In genomic region chr1:155201914-155202313, GRCm38 (mm10) we compare ENCODE assay signal across 11 mouse cellular contexts. TPM values are rescaled to one million over a fixed set of nuclear protein-coding genes. Genes with fewer than 3 reads are reported as not detected.
DNase-seq lines count a peak whose midpoint lies in the region; ATAC-seq and TF ChIP-seq lines count a peak whose summit lies in the region.
"Had no signal": no experiment of that assay in that cellular context is flagged by ENCODE, and none has a peak within 500 bp of the region (broad histone marks: within the 10 kb centered on the region; RNA-seq: fewer than 3 reads in every experiment).

No protein-coding gene starts in this region.

- WGBS in heart, embryonic 10.5 days, result 81% methylated on average over 17 of the region's 17 CpGs
- 58% methylated on average over 17 of the region's 17 CpGs for WGBS in intestine, postnatal 0 days

- H3K9ac ChIP-seq in intestine, postnatal 0 days (ENCODE audit: low read depth, low read length), result no peak overlapping the region; the same call in 1 of the 2 replicates

- peaks cover 56% of the 10 kb centered on the region for H3K36me3 ChIP-seq in heart, embryonic 10.5 days
- H3K36me3 ChIP-seq in intestine, postnatal 0 days (ENCODE audit: control insufficient read depth, insufficient read depth), result peaks cover 14% of the 10 kb centered on the region

- H3K4me2 ChIP-seq in intestine, postnatal 0 days (replicated peaks; ENCODE audit: low read depth), result no peak overlapping the region

- peak; percentile 67; the same call in 1 of the 2 replicates for ATAC-seq in intestine, postnatal 0 days
- no peak for ATAC-seq in monocyte, adult 5-6 weeks (replicated peaks; ENCODE audit: insufficient number of reproducible peaks, low FRiP score, low TSS enrichment, poor library complexity, severe bottlenecking)

- 0 out of 2 replicates have a peak overlapping the region, but pooled peaks have one; percentile 37 for H3K27ac ChIP-seq in heart, embryonic 10.5 days
- peak overlapping the region; percentile 28; the same call in 1 of the 2 replicates for H3K27ac ChIP-seq in intestine, postnatal 0 days (ENCODE audit: low read depth, low read length)

- TF ChIP-seq CTCF in intestine, postnatal 0 days (IDR thresholded peaks at IDR 0.05; ENCODE audit: low read depth), result no peak

- H3K4me1 ChIP-seq in heart, embryonic 10.5 days, result peaks cover 38% of the 10 kb centered on the region
- peaks cover 15% of the 10 kb centered on the region for H3K4me1 ChIP-seq in intestine, postnatal 0 days (replicated peaks; ENCODE audit: control insufficient read depth, insufficient read depth, low read length)

- H3K4me3 ChIP-seq in heart, embryonic 10.5 days, result no peak overlapping the region
- no peak overlapping the region for H3K4me3 ChIP-seq in intestine, postnatal 0 days (ENCODE audit: low read depth, low read length)

- DNase-seq in heart, embryonic 10.5 days (ENCODE audit: low spot score), result no peak
- DNase-seq in heart, adult 9 months (ENCODE audit: low spot score in 2 of 2), result no peak
- DNase-seq in ZHBTc4 (ENCODE audit: low read depth, low spot score), result peak; percentile 21
- peak; percentile 41 for DNase-seq in lung, postnatal 10 days
- DNase-seq in urinary bladder, postnatal 25 days (ENCODE audit: low spot score), result no peak
- no peak for DNase-seq in gastrocnemius, adult 8-10 months (ENCODE audit: low spot score in 2 of 2)
- DNase-seq: B cell, adult 2 months; cerebellum, adult 2 months had no signal

- H3K27me3 ChIP-seq in heart, embryonic 10.5 days (ENCODE audit: insufficient read depth, poor library complexity, severe bottlenecking), result no peaks in the 10 kb centered on the region
- H3K27me3 ChIP-seq in intestine, postnatal 0 days (replicated peaks; ENCODE audit: control insufficient read depth, insufficient read depth, low read length), result no peaks in the 10 kb centered on the region

- H3K9me3 ChIP-seq in heart, embryonic 10.5 days, result no peaks in the 10 kb centered on the region
- no peaks in the 10 kb centered on the region for H3K9me3 ChIP-seq in intestine, postnatal 0 days (ENCODE audit: control insufficient read depth)

RNA-seq across cellular contexts. Expression of gene BC034090, which starts 42.3 kb away (rescaled TPM):
- polyA plus RNA-seq in heart, embryonic 10.5 days (2016; fragmentation: Nextera tagmentation; extraction: Ambion mirVana), result 6.0 and 6.5 TPM in 2 replicates
- polyA plus RNA-seq in intestine, postnatal 0 days (2015; fragmentation: Nextera tagmentation; extraction: Ambion mirVana), result 1.0 and 1.3 TPM in 2 replicates
- 0.48 TPM in 1 of 3 replicates, not detected in the others for total RNA-seq in monocyte, adult 5-6 weeks (2017)
- 1 to 10 TPM in 2 of 4 experiments, under 1 TPM in 2; 0.32 to 1.5 (median 1.0) TPM for total RNA-seq in gastrocnemius, adult 8-10 months (2022)
- total RNA-seq: megakaryocyte-erythroid progenitor cell, adult 5-6 weeks had no signal

RNA-seq across cellular contexts. Expression of gene Stx6, which starts 43.4 kb away (rescaled TPM):
- 56.0 and 66.9 TPM in 2 replicates for polyA plus RNA-seq in heart, embryonic 10.5 days (2016; fragmentation: Nextera tagmentation; extraction: Ambion mirVana)
- polyA plus RNA-seq in intestine, postnatal 0 days (2015; fragmentation: Nextera tagmentation; extraction: Ambion mirVana), result 25.2 and 28.3 TPM in 2 replicates
- total RNA-seq in monocyte, adult 5-6 weeks (2017), result 54.9 to 89.5 TPM (median 66.6 TPM) in 3 replicates
- total RNA-seq in gastrocnemius, adult 8-10 months (2022), result 10 to 100 TPM; 12.1 to 14.6 (median 13.0) TPM

RNA-seq across cellular contexts. Expression of gene Mr1, which starts 55.3 kb away (rescaled TPM):
- polyA plus RNA-seq in heart, embryonic 10.5 days (2016; fragmentation: Nextera tagmentation; extraction: Ambion mirVana), result 1.3 and 1.6 TPM in 2 replicates
- polyA plus RNA-seq in intestine, postnatal 0 days (2015; fragmentation: Nextera tagmentation; extraction: Ambion mirVana), result 2.8 and 3.4 TPM in 2 replicates
- total RNA-seq in monocyte, adult 5-6 weeks (2017), result 8.6 to 21.8 TPM (median 18.3 TPM) in 3 replicates
- 10 to 100 TPM; 12.4 to 16.1 (median 13.3) TPM for total RNA-seq in gastrocnemius, adult 8-10 months (2022)

Comparison
In these comparisons a context has a peak if more than half of its experiments do, and no peak if none do; other contexts are left out.
1. DNase-seq: peak in ZHBTc4 (single experiment) and lung, postnatal 10 days (single experiment); none in heart, embryonic 10.5 days (single experiment), heart, adult 9 months (0 of 2), urinary bladder, postnatal 25 days (single experiment) and gastrocnemius, adult 8-10 months (0 of 2).